Mouse (Mus musculus): ENCODE measurements around the gene Prkag3. TPM values are rescaled to one million over a fixed set of nuclear protein-coding genes. Genes with fewer than 3 reads are reported as not detected.

The Prkag3 gene
- polyA plus RNA-seq (2016; fragmentation: Nextera tagmentation; extraction: Ambion mirVana): 6.0 and 7.2 TPM in 2 replicates

- Histone ChIP-seq H3K27me3 (replicated peaks) (peaks cover 10% of the 10 kb centered on the region), H3K9ac (peak within 1 kb of the TSS; percentile 64), H3K27ac (ENCODE audit: poor library complexity, severe bottlenecking) (peak within 1 kb of the TSS; percentile 87), H3K36me3 (no peaks in the 10 kb centered on the region), H3K9me3 (replicated peaks) (no peaks in the 10 kb centered on the region), H3K4me1 (replicated peaks) (peaks cover 26% of the 10 kb centered on the region), H3K4me3 (peak within 1 kb of the TSS; percentile 47), H3K4me2 (peak within 1 kb of the TSS; percentile 65)
- WGBS: 9% methylated on average over 30 of the region's 30 CpGs
- peak; percentile 70 for ATAC-seq (ENCODE audit: insufficient number of reproducible peaks, low FRiP score)
Observed at GRCm38 (mm10) chr1:74748643-74749271, at the start of gene Prkag3. Prkag3 (minus strand) TSS chr1:74749221.

DNA sequence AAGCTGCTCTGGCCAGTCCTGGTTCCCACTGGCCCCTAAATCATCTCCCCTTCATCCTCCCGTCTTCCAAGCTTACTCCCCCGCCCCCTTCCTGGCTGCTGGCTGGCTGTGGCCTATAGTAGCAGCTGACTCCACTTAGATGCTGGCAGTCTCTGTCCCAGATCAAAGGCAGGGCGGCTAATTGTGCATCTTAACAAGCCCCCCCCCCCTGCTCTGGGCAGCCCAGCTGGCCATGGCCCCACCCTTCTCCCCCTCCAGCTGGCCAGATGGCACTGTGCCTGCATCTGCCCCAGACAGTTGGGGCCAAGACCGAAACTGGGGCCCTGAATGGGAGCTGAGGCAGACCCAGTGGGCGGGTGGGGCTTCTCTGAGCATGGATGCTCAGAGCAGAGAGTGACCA is 48.4 kb upstream of the Prkag3 start:
- 11% methylated on average over 5 of the region's 5 CpGs for WGBS
- no peak for ATAC-seq (ENCODE audit: insufficient number of reproducible peaks, low FRiP score)
- Histone ChIP-seq H3K9ac (no peak overlapping the region), H3K4me2 (no peak overlapping the region), H3K9me3 (replicated peaks) (no peaks in the 10 kb centered on the region), H3K4me3 (no peak overlapping the region), H3K36me3 (no peaks in the 10 kb centered on the region), H3K4me1 (replicated peaks) (peaks cover 27% of the 10 kb centered on the region), H3K27me3 (replicated peaks) (peaks cover 99% of the 10 kb centered on the region), H3K27ac (ENCODE audit: poor library complexity, severe bottlenecking) (no peak overlapping the region)

- no peak; the same call in 1 of the 2 replicates for ATAC-seq (ENCODE audit: insufficient number of reproducible peaks, low FRiP score)
Observed at GRCm38 (mm10) chr1:74795145-74795529, 46.1 kb upstream of the Prkag3 start.

DNA sequence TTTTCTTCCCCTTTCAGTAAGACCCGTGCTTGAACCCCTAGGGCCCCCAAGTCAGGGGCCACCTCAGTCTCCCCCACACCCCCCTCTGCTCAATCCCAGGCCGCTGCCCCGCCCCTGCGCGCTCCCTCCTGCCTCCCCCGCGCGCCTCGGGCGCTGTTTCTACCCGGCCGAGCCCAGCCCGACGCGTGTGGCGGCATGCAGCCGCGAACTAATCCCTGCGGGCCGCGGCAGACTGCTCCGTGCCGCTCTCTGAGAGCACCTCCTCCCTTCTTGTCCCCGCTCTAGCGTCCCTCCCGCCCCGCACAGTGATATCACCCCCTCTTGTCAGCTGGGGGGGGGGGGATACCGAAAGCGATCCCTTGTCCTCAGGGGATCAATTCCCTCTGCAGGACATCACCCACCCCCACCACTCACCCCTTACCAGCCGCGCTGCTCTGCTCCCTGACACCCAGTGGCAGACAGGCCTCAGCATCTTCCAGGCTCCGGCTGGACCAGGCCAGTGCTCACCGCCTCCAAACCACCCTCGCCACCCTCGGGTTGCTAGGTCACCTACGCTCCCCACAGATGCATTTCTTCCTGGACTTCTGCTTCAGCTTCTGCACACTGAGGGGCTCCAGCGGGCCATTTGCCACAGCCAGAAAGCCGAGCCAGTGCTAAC is 45.6 kb upstream of the Prkag3 start:
- Histone ChIP-seq H3K4me2 (peak overlapping the region; percentile 61), H3K27ac (ENCODE audit: poor library complexity, severe bottlenecking) (no peak overlapping the region), H3K36me3 (no peaks in the 10 kb centered on the region), H3K9ac (no peak overlapping the region), H3K4me3 (peak overlapping the region; percentile 30), H3K4me1 (replicated peaks) (peaks cover 25% of the 10 kb centered on the region), H3K9me3 (replicated peaks) (no peaks in the 10 kb centered on the region), H3K27me3 (replicated peaks) (peaks cover 100% of the 10 kb centered on the region)
- no peak for ATAC-seq (ENCODE audit: insufficient number of reproducible peaks, low FRiP score)
- WGBS: 1% methylated on average over 35 of the region's 38 CpGs

More at GRCm38 (mm10) chr1:74795145-74795529, 46.1 kb upstream of the Prkag3 start:
- peak overlapping the region; percentile 61 for H3K4me2 ChIP-seq
- H3K27ac ChIP-seq (ENCODE audit: poor library complexity, severe bottlenecking): no peak overlapping the region
- no peaks in the 10 kb centered on the region for H3K9me3 ChIP-seq (replicated peaks)
- 2% methylated on average over 8 of the region's 11 CpGs for WGBS
- no peaks in the 10 kb centered on the region for H3K36me3 ChIP-seq
- H3K9ac ChIP-seq: no peak overlapping the region
- H3K4me1 ChIP-seq (replicated peaks): peaks cover 25% of the 10 kb centered on the region
- peak overlapping the region; percentile 30 for H3K4me3 ChIP-seq
- peaks cover 100% of the 10 kb centered on the region for H3K27me3 ChIP-seq (replicated peaks)

DNA sequence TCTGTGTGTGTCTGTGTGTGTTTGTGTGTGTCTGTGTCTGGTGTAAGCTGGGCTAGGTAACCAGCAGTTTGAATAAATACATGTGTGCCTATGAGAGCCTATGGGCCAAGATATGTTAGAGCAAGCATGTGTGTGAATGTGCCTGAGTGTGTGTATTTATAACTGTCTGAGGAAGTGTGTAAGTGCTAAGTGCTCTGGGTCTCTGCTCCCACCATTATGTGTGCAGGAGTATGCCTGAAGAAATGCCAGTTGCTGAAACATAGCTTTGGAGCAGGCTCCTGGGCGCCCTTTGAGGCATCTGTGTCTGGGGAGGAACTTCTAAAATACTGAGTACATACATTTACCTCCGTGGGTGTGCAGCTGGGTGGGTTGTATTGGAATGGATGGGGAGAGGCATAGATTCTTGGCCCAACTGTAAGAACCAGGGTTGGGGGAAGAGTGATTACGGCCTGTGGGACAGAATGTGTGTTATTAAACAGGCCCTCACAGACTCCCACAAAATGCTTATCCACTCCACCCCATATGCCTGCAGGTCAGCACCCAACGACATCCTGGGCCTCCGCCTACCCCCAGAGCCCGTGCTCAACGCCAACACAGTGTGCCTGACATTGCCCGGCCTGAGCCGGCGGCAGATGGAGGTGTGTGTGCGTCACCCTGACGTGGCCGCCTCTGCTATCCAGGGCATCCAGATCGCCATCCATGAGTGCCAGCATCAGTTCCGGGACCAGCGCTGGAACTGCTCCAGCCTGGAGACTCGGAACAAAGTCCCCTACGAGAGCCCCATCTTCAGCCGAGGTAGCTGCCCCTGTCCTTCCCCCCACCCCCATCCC is 44.0 kb upstream of the Prkag3 start:
- WGBS: 10% methylated on average over 19 of the region's 19 CpGs
- ATAC-seq (ENCODE audit: insufficient number of reproducible peaks, low FRiP score): no peak
- peaks cover 25% of the 10 kb centered on the region for H3K4me1 ChIP-seq (replicated peaks)
- H3K9me3 ChIP-seq (replicated peaks): no peaks in the 10 kb centered on the region
- H3K27me3 ChIP-seq (replicated peaks): peaks cover 100% of the 10 kb centered on the region
- H3K4me3 ChIP-seq: no peak overlapping the region
- no peak overlapping the region for H3K4me2 ChIP-seq
- H3K27ac ChIP-seq (ENCODE audit: poor library complexity, severe bottlenecking): no peak overlapping the region
- H3K36me3 ChIP-seq: no peaks in the 10 kb centered on the region
- H3K9ac ChIP-seq: no peak overlapping the region

DNA sequence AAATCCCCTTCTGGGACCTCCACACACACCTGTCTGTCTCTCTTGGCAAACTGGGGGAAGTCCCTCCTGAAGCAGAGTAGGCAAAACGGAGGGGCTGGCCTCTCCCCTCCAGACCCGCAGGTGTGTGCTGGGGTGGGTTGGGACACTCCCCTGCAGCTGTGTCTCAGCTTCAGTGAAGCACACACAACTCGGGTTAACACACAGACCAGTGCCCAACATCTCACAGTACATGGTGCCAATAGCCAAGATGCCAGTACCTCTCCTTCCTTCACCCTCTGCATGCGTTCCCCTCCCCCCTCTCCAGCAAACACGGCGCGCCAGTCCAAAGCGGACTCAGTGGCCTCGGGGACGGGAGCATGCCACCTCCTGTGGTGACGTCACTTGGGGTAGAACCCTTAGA is 42.2 kb upstream of the Prkag3 start, which contains the start of gene Wnt10a:
Gene Wnt10a, plus strand, starts transcription at position 268 of the 400 bp plus-strand sequence.
- Histone ChIP-seq H3K9me3 (replicated peaks) (no peaks in the 10 kb centered on the region), H3K27me3 (replicated peaks) (peaks cover 100% of the 10 kb centered on the region)

GRCm38 (mm10) chr1:74790095-74790494 is 41.1 kb upstream of the Prkag3 start:
- Histone ChIP-seq H3K9me3 (replicated peaks) (no peaks in the 10 kb centered on the region), H3K27ac (ENCODE audit: poor library complexity, severe bottlenecking) (no peak overlapping the region), H3K36me3 (no peaks in the 10 kb centered on the region), H3K27me3 (replicated peaks) (peaks cover 99% of the 10 kb centered on the region), H3K4me3 (no peak overlapping the region), H3K4me2 (no peak overlapping the region), H3K4me1 (replicated peaks) (peaks cover 23% of the 10 kb centered on the region), H3K9ac (no peak overlapping the region)
- 7% methylated on average over 3 of the region's 3 CpGs for WGBS
- no peak for ATAC-seq (ENCODE audit: insufficient number of reproducible peaks, low FRiP score)

More for the DNA sequence above, 42.2 kb upstream of the Prkag3 start, which contains the start of gene Wnt10a:
- Histone ChIP-seq H3K36me3 (no peaks in the 10 kb centered on the region), H3K4me1 (replicated peaks) (peaks cover 25% of the 10 kb centered on the region), H3K27ac (ENCODE audit: poor library complexity, severe bottlenecking) (no peak within 1 kb of the TSS), H3K4me3 (peak within 1 kb of the TSS; percentile 31), H3K4me2 (peak within 1 kb of the TSS; percentile 56), H3K9ac (peak within 1 kb of the TSS; percentile 41; the same call in 1 of the 2 replicates)
- WGBS: 1% methylated on average over 8 of the region's 11 CpGs
- ATAC-seq (ENCODE audit: insufficient number of reproducible peaks, low FRiP score): no peak

DNA sequence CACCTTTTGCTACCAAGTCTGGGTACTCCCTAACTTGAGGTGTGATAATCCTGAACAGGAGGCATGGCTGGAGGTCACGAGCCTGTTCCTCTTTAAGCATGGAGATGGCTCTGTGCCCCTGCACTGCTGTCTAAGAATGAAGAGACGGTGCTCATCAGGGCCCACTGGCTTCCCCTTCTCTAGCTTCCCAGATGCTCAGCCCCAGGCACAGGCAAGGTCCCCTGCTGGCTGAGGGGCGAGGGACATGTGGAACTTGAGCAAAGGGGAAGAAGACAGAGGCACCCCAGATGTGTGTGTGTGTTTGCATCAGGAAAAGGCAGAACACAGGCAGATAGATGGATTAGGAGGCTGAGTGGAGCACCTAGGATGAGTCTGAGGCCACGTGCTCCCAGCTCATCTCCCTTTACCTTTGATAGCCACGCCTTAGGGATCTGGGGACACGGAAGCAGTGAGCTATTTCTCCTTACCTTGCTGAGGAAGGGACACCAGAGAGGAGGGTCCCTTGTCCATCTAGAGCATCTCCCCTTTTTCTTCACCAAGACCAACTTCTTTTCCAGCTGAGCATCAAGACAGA is 39.7 kb upstream of the Prkag3 start:
- no peaks in the 10 kb centered on the region for H3K9me3 ChIP-seq (replicated peaks)
- no peaks in the 10 kb centered on the region for H3K36me3 ChIP-seq
- H3K27me3 ChIP-seq (replicated peaks): peaks cover 99% of the 10 kb centered on the region
- WGBS: 14% methylated on average over 6 of the region's 6 CpGs
- H3K4me1 ChIP-seq (replicated peaks): peaks cover 24% of the 10 kb centered on the region
- ATAC-seq (ENCODE audit: insufficient number of reproducible peaks, low FRiP score): no peak
- H3K4me2 ChIP-seq: no peak overlapping the region
- H3K27ac ChIP-seq (ENCODE audit: poor library complexity, severe bottlenecking): no peak overlapping the region
- H3K4me3 ChIP-seq: no peak overlapping the region
- H3K9ac ChIP-seq: no peak overlapping the region

GRCm38 (mm10) chr1:74787846-74788245 is 38.8 kb upstream of the Prkag3 start:
- peak; percentile 39; the same call in 1 of the 2 replicates for ATAC-seq (ENCODE audit: insufficient number of reproducible peaks, low FRiP score)
- peaks cover 99% of the 10 kb centered on the region for H3K27me3 ChIP-seq (replicated peaks)
- H3K4me1 ChIP-seq (replicated peaks): peaks cover 19% of the 10 kb centered on the region
- H3K9me3 ChIP-seq (replicated peaks): no peaks in the 10 kb centered on the region
- H3K4me3 ChIP-seq: no peak overlapping the region
- H3K27ac ChIP-seq (ENCODE audit: poor library complexity, severe bottlenecking): no peak overlapping the region
- no peak overlapping the region for H3K4me2 ChIP-seq
- WGBS: 6% methylated on average over 7 of the region's 7 CpGs
- no peaks in the 10 kb centered on the region for H3K36me3 ChIP-seq
- no peak overlapping the region for H3K9ac ChIP-seq

DNA sequence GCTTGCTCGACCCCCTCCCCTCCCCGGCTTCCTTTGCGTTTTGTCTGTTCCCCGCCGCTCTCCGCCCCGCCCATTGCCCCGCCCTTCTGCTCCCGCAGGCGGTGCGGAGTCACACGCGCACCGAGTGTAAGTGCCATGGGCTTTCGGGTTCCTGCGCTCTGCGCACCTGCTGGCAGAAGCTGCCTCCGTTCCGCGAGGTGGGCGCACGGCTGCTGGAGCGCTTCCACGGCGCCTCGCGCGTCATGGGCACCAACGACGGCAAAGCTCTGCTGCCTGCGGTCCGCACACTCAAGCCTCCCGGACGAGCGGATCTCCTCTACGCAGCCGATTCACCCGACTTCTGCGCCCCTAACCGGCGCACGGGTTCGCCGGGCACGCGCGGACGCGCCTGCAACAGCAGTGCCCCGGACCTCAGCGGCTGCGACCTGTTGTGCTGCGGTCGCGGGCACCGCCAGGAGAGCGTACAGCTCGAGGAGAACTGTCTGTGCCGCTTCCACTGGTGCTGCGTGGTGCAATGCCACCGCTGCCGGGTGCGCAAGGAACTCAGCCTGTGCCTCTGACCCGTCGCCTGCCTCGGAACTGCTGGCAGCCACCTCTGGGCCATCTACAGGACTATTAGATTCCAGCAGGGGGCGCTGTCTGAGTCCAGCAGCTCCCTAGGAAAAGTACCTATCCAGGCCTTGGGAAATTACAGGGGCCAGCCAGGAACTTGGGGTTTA is 35.2 kb upstream of the Prkag3 start:
- H3K9ac ChIP-seq: peak overlapping the region; percentile 64
- peak overlapping the region; percentile 92 for H3K4me2 ChIP-seq
- peaks cover 94% of the 10 kb centered on the region for H3K27me3 ChIP-seq (replicated peaks)
- ATAC-seq (ENCODE audit: insufficient number of reproducible peaks, low FRiP score): no peak
- peaks cover 21% of the 10 kb centered on the region for H3K4me1 ChIP-seq (replicated peaks)
- under 1% methylated on average over 67 of the region's 67 CpGs for WGBS
- H3K4me3 ChIP-seq: peak overlapping the region; percentile 55
- no peak overlapping the region for H3K27ac ChIP-seq (ENCODE audit: poor library complexity, severe bottlenecking)
- H3K36me3 ChIP-seq: no peaks in the 10 kb centered on the region
- no peaks in the 10 kb centered on the region for H3K9me3 ChIP-seq (replicated peaks)
